Mouse (Mus musculus) bone marrow macrophage, adult 2 months (primary cell): ENCODE measurements around the gene Dio1.

Experiments used
- CTCF ChIP-seq: IDR thresholded peaks from 2 replicates; pipeline ENCODE4 v1.5.1; 2012; ENCODE audit warnings: low read depth, mild to moderate bottlenecking, low read length, moderate library complexity
- POLR2A ChIP-seq: IDR thresholded peaks from 2 replicates; pipeline ENCODE4 v1.6.1; 2012; ENCODE audit warnings: mild to moderate bottlenecking, low read depth, low read length, borderline replicate concordance

DNA sequence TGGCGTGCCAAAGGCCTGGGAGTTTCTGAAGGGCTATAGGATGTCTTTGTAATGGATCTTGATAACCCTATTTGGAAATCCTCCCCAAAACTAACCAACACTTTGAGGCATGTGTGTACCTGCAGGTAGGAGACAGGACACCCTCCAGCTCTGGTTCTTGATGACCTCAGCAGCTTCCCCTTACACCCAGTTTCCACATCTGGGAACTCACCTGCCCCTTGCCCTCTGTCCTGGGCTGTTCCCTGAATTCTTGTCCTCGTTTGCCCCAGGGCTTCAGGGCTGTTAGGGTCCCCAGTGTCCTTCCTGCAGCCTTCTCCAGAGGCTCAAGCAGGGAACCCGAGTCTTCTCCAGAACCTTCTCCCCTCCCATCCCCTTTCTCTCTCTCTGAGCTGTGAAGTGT, 3.4 kb downstream of the Dio1 start:
- TF ChIP-seq POLR2A (no peak), CTCF (no peak)
